Mouse (Mus musculus): ENCODE results near the gene Nipal3. TPM values are rescaled to one million over a fixed set of nuclear protein-coding genes. Genes with fewer than 3 reads are reported as not detected.

The Nipal3 gene
- polyA plus RNA-seq, 1 experiment from 2014 or later, result 3.9 TPM

DNA sequence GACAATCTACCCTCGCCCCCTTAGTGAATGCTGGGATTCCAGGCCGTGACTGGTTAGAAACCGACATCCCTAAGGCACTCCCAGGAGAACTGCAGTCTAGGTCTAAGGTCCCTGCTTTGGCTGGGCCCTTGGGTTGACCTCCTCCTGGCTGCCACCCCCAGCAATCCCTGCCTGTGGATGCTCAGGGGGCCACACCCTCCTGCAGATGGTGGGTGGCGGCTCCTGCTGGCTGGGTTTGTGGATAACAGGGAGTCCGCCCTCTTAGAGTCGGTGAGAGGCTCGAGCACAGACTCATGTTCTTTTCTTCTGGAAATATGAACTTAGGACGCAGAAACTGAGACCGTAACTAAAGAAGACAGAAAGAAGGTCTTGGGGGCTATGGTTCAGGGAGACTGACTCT is 14.5 kb downstream of the Nipal3 start:
- Histone ChIP-seq H3K27me3 (no peaks in the 10 kb centered on the region), H3K9me3 (replicated peaks) (no peaks in the 10 kb centered on the region), H3K27ac (replicated peaks) (no peak overlapping the region), H3K4me1 (replicated peaks) (peaks cover 17% of the 10 kb centered on the region), H3K4me2 (no peak overlapping the region), H3K9ac (no peak overlapping the region), H3K36me3 (replicated peaks) (peaks cover 3% of the 10 kb centered on the region; the same call in 1 of the 2 replicates), H3K4me3 (replicated peaks) (no peak overlapping the region)
- WGBS (ENCODE audit: insufficient replicate concordance), result 60% methylated on average over 9 of the region's 9 CpGs
- ATAC-seq (ENCODE audit: insufficient read depth), result no peak; the same call in 1 of the 2 replicates

DNA sequence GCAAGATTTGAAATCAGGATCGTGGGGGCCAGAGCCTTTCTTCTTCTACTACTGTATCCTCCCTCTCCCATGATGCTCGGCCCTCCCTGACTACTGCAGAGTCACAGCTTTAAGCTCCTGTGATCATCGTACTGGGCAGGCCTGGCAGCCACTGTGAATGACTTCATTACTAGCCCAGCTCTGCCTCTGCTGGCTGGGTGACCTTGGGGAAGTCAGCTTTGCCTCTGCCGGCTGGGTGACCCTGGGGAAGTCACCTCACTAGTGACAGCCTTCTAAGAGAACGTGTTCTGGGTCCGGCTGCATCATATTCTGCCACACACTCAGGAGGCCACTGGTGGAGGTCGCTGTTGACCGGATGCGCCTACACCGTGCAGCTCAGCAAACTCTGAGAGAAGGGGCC is 17.0 kb downstream of the Nipal3 start:
- H3K27ac ChIP-seq (replicated peaks), result no peak overlapping the region
- no peak overlapping the region for H3K4me2 ChIP-seq
- H3K9me3 ChIP-seq (replicated peaks), result no peaks in the 10 kb centered on the region
- H3K4me3 ChIP-seq (replicated peaks), result no peak overlapping the region
- 78% methylated on average over 10 of the region's 10 CpGs for WGBS (ENCODE audit: insufficient replicate concordance)
- peaks cover 3% of the 10 kb centered on the region; the same call in 1 of the 2 replicates for H3K36me3 ChIP-seq (replicated peaks)
- H3K4me1 ChIP-seq (replicated peaks), result peaks cover 14% of the 10 kb centered on the region
- no peaks in the 10 kb centered on the region for H3K27me3 ChIP-seq
- ATAC-seq (ENCODE audit: insufficient read depth), result no peak
- H3K9ac ChIP-seq, result no peak overlapping the region

DNA sequence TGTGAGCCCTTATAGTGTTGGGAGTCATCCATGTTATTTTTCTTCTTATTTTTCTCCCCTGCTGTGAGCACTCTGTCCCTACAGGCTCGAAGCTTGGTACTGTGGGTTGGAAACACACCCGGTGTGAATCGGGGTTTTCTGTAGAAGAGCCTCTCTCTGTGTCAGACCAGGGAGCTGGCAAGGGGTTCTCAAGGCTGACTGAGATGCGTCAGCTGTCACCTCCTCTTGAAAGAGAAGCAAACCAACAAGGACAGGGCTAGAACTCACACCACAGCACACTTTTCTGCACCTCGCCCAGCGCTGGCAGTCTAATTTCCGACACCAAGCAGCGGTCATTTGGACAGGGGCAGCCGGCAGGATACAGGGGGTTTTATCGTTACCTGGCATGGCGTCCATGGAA is 31.4 kb downstream of the Nipal3 start:
- ATAC-seq (ENCODE audit: insufficient read depth), result no peak
- no peaks in the 10 kb centered on the region for H3K4me1 ChIP-seq (replicated peaks)
- no peaks in the 10 kb centered on the region for H3K27me3 ChIP-seq
- H3K4me2 ChIP-seq, result no peak overlapping the region
- no peak overlapping the region for H3K9ac ChIP-seq
- H3K4me3 ChIP-seq (replicated peaks), result no peak overlapping the region
- H3K36me3 ChIP-seq (replicated peaks), result no peaks in the 10 kb centered on the region
- no peaks in the 10 kb centered on the region for H3K9me3 ChIP-seq (replicated peaks)
- WGBS (ENCODE audit: insufficient replicate concordance), result 83% methylated on average over 11 of the region's 11 CpGs
- H3K27ac ChIP-seq (replicated peaks), result no peak overlapping the region

DNA sequence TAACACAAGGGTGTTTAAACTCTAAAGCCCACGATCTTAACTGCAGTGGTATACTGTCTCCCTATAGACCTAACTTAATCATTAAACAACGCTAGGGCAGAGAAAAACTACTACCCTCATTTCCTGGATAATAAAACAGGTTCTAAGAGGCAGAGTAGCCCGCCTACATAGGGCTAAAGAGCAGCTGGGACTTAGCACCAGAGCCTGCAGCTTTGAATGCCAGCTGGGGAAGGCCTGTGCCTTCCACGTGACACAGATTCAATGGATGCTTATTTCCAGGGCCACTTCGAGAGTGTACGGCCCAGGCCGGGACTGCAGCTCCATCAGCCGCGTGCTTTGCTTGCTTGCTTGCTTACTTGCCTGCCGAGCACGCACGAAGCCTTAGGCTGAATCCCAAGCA is 41.3 kb downstream of the Nipal3 start:
- Histone ChIP-seq H3K36me3 (replicated peaks) (no peaks in the 10 kb centered on the region), H3K27ac (replicated peaks) (no peak overlapping the region), H3K27me3 (no peaks in the 10 kb centered on the region), H3K4me2 (no peak overlapping the region), H3K9ac (no peak overlapping the region), H3K9me3 (replicated peaks) (no peaks in the 10 kb centered on the region), H3K4me3 (replicated peaks) (no peak overlapping the region), H3K4me1 (replicated peaks) (no peaks in the 10 kb centered on the region)
- WGBS (ENCODE audit: insufficient replicate concordance), result 75% methylated on average over 12 of the region's 12 CpGs
- no peak for ATAC-seq (ENCODE audit: insufficient read depth)

DNA sequence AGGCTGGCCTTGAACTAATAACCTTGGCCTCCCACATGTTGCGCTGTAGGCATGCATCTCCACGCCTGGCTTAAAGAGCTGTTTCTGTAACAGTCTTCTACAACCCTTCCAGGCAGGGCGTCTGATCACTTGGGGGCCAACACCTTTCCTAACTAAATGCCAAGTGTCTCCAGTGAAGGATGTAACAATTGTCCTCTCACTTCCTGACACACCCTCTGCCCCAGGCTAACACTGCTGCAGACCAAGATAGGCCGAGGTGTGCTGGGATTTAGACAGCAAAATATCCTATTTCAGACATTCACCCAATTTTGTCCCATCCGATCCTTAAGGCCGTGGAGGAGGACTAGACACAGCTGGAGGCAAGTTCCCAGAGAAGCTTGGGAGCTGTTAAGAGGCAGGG is 41.7 kb downstream of the Nipal3 start:
- Histone ChIP-seq H3K36me3 (replicated peaks) (no peaks in the 10 kb centered on the region), H3K27me3 (no peaks in the 10 kb centered on the region), H3K9me3 (replicated peaks) (no peaks in the 10 kb centered on the region), H3K4me1 (replicated peaks) (no peaks in the 10 kb centered on the region), H3K9ac (no peak overlapping the region), H3K4me2 (no peak overlapping the region), H3K27ac (replicated peaks) (no peak overlapping the region), H3K4me3 (replicated peaks) (no peak overlapping the region)
- WGBS (ENCODE audit: insufficient replicate concordance), result 66% methylated on average over 6 of the region's 6 CpGs
- ATAC-seq (ENCODE audit: insufficient read depth), result no peak

DNA sequence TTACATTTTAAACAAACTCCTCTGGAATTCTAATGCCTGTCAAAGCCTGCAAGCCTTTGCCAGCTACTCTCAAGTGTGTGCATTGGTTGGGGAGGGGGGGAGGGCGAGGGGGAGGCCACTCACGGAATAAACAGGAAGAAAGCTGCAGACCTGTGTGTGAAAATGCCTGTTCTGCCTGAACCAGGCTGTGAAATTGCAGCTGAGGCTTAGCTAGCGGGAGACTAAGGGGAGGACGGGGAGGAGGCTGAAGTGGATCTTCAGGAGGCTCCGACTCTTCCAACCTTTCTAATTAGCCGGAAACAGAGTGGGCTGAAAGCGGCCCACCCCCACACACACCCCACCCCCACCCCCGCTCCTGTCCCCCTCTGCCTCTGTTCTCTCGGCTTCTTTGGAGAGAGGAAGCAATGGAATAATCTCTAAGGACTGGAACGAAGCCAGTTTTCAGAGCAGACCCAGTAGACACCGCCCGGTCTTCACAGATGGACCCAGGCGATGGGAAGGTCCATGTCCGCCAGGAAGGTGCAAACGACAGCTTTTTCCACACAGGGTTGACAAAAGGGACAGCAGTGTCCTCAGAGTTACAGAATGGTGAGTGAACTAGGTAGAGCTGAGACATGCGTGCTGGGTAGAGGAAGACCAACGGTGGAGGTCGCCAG is 43.4 kb downstream of the Nipal3 start:
- ATAC-seq (ENCODE audit: insufficient read depth), result no peak
- Histone ChIP-seq H3K4me3 (replicated peaks) (no peak overlapping the region), H3K27me3 (no peaks in the 10 kb centered on the region), H3K27ac (replicated peaks) (no peak overlapping the region), H3K4me2 (no peak overlapping the region), H3K9ac (no peak overlapping the region), H3K9me3 (replicated peaks) (no peaks in the 10 kb centered on the region), H3K4me1 (replicated peaks) (no peaks in the 10 kb centered on the region), H3K36me3 (replicated peaks) (no peaks in the 10 kb centered on the region)
- 60% methylated on average over 18 of the region's 18 CpGs for WGBS (ENCODE audit: insufficient replicate concordance)

DNA sequence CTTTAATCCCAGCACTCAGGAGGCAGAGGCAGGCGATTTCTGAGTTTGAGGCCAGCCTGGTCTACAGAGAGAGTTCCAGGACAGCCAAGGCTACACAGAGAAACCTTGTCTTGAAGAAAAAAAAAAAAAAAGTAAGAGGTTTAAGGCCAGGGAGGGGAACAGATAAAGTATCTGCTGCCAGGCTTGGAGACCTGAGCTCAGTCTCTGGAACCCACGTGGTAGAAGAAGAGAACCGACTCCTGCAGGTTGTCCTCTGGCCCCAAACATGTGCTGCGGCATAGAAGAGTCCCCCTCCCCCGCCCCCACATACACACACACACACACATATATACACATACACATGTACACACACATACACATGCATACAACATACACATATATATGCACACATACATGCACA is 52.4 kb downstream of the Nipal3 start:
- no peaks in the 10 kb centered on the region for H3K9me3 ChIP-seq (replicated peaks)
- ATAC-seq (ENCODE audit: insufficient read depth), result no peak
- no peaks in the 10 kb centered on the region for H3K27me3 ChIP-seq
- WGBS (ENCODE audit: insufficient replicate concordance), result 28% methylated on average over 5 of the region's 5 CpGs
- no peak overlapping the region for H3K27ac ChIP-seq (replicated peaks)
- peaks cover 42% of the 10 kb centered on the region for H3K4me1 ChIP-seq (replicated peaks)
- no peak overlapping the region for H3K4me3 ChIP-seq (replicated peaks)
- H3K36me3 ChIP-seq (replicated peaks), result no peaks in the 10 kb centered on the region
- no peak overlapping the region for H3K4me2 ChIP-seq
- no peak overlapping the region for H3K9ac ChIP-seq

DNA sequence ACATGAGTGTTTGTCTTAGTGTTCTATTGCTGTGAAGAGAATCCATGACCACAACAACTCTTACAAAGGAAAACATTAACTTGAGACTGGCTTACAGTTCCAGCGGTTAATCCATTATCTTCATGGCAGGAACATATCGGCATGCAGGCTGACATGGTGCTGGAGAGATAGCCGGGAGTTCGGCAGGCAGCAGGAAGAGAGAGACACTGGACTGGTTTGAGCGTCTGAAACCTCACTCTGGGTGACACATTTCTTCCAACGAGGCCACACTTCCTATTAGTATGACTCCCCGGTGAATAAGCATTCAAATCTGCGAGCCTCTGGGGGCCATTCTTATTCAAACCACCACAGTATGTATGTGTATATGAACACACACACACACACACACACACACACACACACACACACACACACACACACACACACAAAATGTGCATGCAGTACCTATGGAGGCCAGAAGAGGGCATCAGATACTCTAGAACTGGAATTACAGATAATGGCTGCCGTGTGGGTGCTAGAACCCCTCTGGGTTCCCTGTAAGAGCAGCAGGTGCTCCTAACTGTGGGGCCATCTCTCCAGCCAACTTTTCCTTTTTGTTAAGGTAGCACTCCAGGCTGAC is 54.8 kb downstream of the Nipal3 start:
- Histone ChIP-seq H3K36me3 (replicated peaks) (no peaks in the 10 kb centered on the region), H3K4me2 (peak overlapping the region; percentile 65), H3K4me3 (replicated peaks) (peak overlapping the region; percentile 29), H3K4me1 (replicated peaks) (peaks cover 51% of the 10 kb centered on the region), H3K27me3 (no peaks in the 10 kb centered on the region), H3K9ac (no peak overlapping the region), H3K9me3 (replicated peaks) (no peaks in the 10 kb centered on the region), H3K27ac (replicated peaks) (peak overlapping the region; percentile 94)
- 10% methylated on average over 9 of the region's 9 CpGs for WGBS (ENCODE audit: insufficient replicate concordance)
- peak; percentile 76 for ATAC-seq (ENCODE audit: insufficient read depth)

DNA sequence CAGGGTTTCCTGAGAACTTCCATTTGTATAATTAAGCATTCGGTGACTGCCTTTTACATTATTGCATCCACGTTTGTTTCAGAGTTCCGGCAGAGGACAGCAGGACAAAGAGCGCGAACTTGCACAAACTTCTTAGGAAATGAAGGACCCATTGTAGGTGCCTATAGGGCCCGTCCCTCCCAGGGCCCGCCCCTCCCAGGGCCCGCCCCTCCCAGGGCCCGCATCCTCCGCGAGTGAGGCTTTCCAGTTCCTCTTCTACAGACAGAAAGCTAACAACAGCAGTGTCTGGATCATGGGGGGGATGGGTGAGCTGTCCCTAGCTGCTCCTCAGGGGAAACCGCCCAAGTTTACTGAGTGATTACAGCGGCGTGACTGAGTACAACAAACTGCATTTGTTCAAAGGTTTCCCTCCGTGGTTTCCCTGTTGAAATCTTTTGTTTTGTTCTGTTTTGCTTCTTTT is 55.6 kb downstream of the Nipal3 start:
- Histone ChIP-seq H3K36me3 (replicated peaks) (no peaks in the 10 kb centered on the region), H3K9me3 (replicated peaks) (no peaks in the 10 kb centered on the region), H3K4me2 (peak overlapping the region; percentile 65), H3K9ac (peak overlapping the region; percentile 36; the same call in 1 of the 2 replicates), H3K27ac (replicated peaks) (peak overlapping the region; percentile 94), H3K4me3 (replicated peaks) (peak overlapping the region; percentile 29), H3K27me3 (no peaks in the 10 kb centered on the region), H3K4me1 (replicated peaks) (peaks cover 57% of the 10 kb centered on the region)
- peak; percentile 95 for ATAC-seq (ENCODE audit: insufficient read depth)
- WGBS (ENCODE audit: insufficient replicate concordance), result 1% methylated on average over 15 of the region's 15 CpGs

DNA sequence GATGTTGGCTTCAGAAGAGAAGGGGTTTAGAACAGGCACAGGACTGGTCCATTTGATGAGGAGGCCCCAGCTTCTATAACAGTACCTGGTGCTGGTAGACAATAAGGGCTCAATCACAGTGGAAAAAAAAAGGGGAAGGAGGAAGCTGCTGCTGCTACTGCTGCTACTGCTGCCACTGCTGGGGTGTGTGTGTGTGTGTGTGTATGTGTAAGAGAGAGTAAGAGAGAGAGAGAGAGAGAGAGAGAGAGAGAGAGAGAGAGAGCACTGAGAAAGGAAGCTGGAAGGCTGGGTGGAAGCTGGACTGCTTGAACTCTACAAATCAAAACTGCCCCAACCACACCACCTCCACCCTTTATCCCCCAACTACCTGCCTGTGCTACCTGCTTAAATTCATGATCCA is 56.9 kb downstream of the Nipal3 start:
- Histone ChIP-seq H3K27ac (replicated peaks) (no peak overlapping the region; the same call in 1 of the 2 replicates), H3K27me3 (no peaks in the 10 kb centered on the region), H3K4me2 (no peak overlapping the region), H3K4me3 (replicated peaks) (no peak overlapping the region), H3K36me3 (replicated peaks) (no peaks in the 10 kb centered on the region), H3K9ac (no peak overlapping the region), H3K9me3 (replicated peaks) (no peaks in the 10 kb centered on the region), H3K4me1 (replicated peaks) (peaks cover 64% of the 10 kb centered on the region)
- no peak for ATAC-seq (ENCODE audit: insufficient read depth)

DNA sequence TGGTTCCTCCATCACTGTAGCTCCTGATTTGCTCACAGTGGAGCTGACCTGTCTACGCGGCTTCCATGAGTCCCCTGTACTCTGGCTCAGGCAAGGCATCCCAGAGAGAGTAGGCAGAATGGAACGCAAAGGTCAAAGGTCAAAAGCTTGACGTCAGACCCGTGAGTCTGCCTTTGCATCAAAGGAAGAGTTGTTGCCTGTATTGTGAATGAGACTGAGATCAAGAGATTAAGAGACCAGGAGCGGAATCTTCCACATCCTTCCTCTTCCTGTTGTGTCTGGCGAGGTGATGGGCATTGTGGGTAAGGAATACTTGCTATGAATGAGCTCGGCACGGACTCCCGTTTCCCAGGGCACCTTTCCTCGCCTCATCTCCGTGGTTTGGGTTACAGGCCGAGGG is 58.5 kb downstream of the Nipal3 start:
- Histone ChIP-seq H3K9me3 (replicated peaks) (no peaks in the 10 kb centered on the region), H3K27ac (replicated peaks) (0 out of 2 replicates have a peak overlapping the region, but pooled peaks have one; percentile 6), H3K9ac (no peak overlapping the region), H3K4me3 (replicated peaks) (no peak overlapping the region), H3K36me3 (replicated peaks) (no peaks in the 10 kb centered on the region), H3K4me2 (peak overlapping the region; percentile 12; the same call in 1 of the 2 replicates), H3K4me1 (replicated peaks) (peaks cover 73% of the 10 kb centered on the region), H3K27me3 (no peaks in the 10 kb centered on the region)
- no peak for ATAC-seq (ENCODE audit: insufficient read depth)
- 21% methylated on average over 13 of the region's 13 CpGs for WGBS (ENCODE audit: insufficient replicate concordance)

Measured in liver, embryonic 15.5 days (tissue).